Mouse (Mus musculus): ENCODE measurements around the gene Gm2310.
"Not testable (repeated sequence)": the region's sequence is repeated elsewhere in the genome, so short reads cannot be mapped to it uniquely, and the experiment has no call there.

Gene Gm2310

GRCm38 (mm10) chr15:8519853-8520252 is at the start of gene Gm2310:
TSS of gene Gm2310 (minus strand) at chr15:8519953.
- not testable (repeated sequence) for ATAC-seq (ENCODE audit: insufficient number of reproducible peaks, low FRiP score, low TSS enrichment)

GRCm38 (mm10) chr15:8568645-8569528 is 49.1 kb upstream of the Gm2310 start:
- peak; percentile 73 for ATAC-seq (ENCODE audit: insufficient number of reproducible peaks, low FRiP score, low TSS enrichment)

GRCm38 (mm10) chr15:8568286-8568644 is 48.5 kb upstream of the Gm2310 start:
- ATAC-seq (ENCODE audit: insufficient number of reproducible peaks, low FRiP score, low TSS enrichment) = 0 out of 2 replicates have a peak, but pooled peaks have one; percentile 5

GRCm38 (mm10) chr15:8565416-8565815 is 45.7 kb upstream of the Gm2310 start:
- no peak for ATAC-seq (ENCODE audit: insufficient number of reproducible peaks, low FRiP score, low TSS enrichment)

GRCm38 (mm10) chr15:8564331-8564730 is 44.6 kb upstream of the Gm2310 start:
- ATAC-seq (ENCODE audit: insufficient number of reproducible peaks, low FRiP score, low TSS enrichment) = no peak

- ATAC-seq (ENCODE audit: insufficient number of reproducible peaks, low FRiP score, low TSS enrichment) = no peak
Observed at GRCm38 (mm10) chr15:8563423-8564194, 43.9 kb upstream of the Gm2310 start.

GRCm38 (mm10) chr15:8562776-8563175 is 43.0 kb upstream of the Gm2310 start:
- ATAC-seq (ENCODE audit: insufficient number of reproducible peaks, low FRiP score, low TSS enrichment) = no peak

GRCm38 (mm10) chr15:8531201-8531600 is 11.4 kb upstream of the Gm2310 start:
- ATAC-seq (ENCODE audit: insufficient number of reproducible peaks, low FRiP score, low TSS enrichment) = no peak

- ATAC-seq (ENCODE audit: insufficient number of reproducible peaks, low FRiP score, low TSS enrichment) = no peak
Observed at GRCm38 (mm10) chr15:8512957-8513356, 6.8 kb downstream of the Gm2310 start.

- ATAC-seq (ENCODE audit: insufficient number of reproducible peaks, low FRiP score, low TSS enrichment) = no peak
Observed at GRCm38 (mm10) chr15:8511861-8512260, 7.9 kb downstream of the Gm2310 start.

- no peak for ATAC-seq (ENCODE audit: insufficient number of reproducible peaks, low FRiP score, low TSS enrichment)
Observed at GRCm38 (mm10) chr15:8502431-8502830, 17.3 kb downstream of the Gm2310 start.

GRCm38 (mm10) chr15:8485261-8485660 is 34.5 kb downstream of the Gm2310 start:
- ATAC-seq (ENCODE audit: insufficient number of reproducible peaks, low FRiP score, low TSS enrichment) = no peak

- ATAC-seq (ENCODE audit: insufficient number of reproducible peaks, low FRiP score, low TSS enrichment) = no peak
Observed at GRCm38 (mm10) chr15:8469006-8469575, 50.7 kb downstream of the Gm2310 start.

Data from cerebellum, adult (tissue).